Mouse (Mus musculus) erythroblast, embryonic 14.5 days (primary cell): ENCODE measurements around the gene Gm11756.
"Not testable (repeated sequence)": the region's sequence is repeated elsewhere in the genome, so short reads cannot be mapped to it uniquely, and the experiment has no call there.

ENCODE experiments used
- GATA1 ChIP-seq: IDR thresholded peaks from 2 replicates; pipeline ENCODE4 v1.6.1; 2012; ENCODE audit warnings: low read length, inconsistent platforms, mixed read lengths
- TAL1 ChIP-seq: IDR thresholded peaks from 3 replicates; pipeline ENCODE4 v1.6.1; 2012; ENCODE audit warnings: low read length, inconsistent platforms, mixed read lengths

DNA sequence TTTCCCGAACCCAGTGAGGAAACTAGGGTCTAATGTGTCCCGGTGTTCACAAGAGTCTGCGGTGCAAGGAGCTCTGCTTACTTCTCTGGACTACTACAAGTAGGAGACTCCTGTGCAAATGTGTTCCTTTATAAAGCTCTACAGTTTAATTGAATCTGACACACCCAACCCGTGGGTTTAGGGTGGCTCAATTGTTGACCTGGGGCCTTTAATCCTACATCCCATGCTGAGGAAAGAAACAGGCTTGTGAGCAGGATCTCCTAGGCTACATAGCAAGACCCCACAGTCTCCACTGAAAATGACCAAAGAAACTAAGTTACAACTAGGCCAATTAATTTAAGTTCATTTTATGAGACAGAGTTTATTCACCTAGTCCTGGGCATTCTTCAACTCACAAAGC, 44.4 kb downstream of the Gm11756 start, which contains the start of gene Gm11758:
- TF ChIP-seq GATA1, TAL1: not testable (repeated sequence)
